Mouse (Mus musculus): Measurements from ENCODE around the gene Mta3.

The Mta3 gene

GRCm38 (mm10) chr17:83808476-83809098, 102.6 kb downstream of the Mta3 start:
- no peak for DNase-seq (ENCODE audit: low spot score in 2 of 2)

GRCm38 (mm10) chr17:83809197-83809829, 103.3 kb downstream of the Mta3 start:
- no peak for DNase-seq (ENCODE audit: low spot score in 2 of 2)

- no peak for DNase-seq (ENCODE audit: low spot score in 2 of 2)
Observed at GRCm38 (mm10) chr17:83810285-83810684, 104.3 kb downstream of the Mta3 start.

- no peak for DNase-seq (ENCODE audit: low spot score in 2 of 2)
Observed at GRCm38 (mm10) chr17:83812200-83812944, 106.4 kb downstream of the Mta3 start.

- DNase-seq (ENCODE audit: low spot score in 2 of 2) = no peak
Observed at GRCm38 (mm10) chr17:83813050-83813449, 107.1 kb downstream of the Mta3 start.

GRCm38 (mm10) chr17:83816996-83817395, 111.0 kb downstream of the Mta3 start:
- no peak for DNase-seq (ENCODE audit: low spot score in 2 of 2)

- DNase-seq (ENCODE audit: low spot score in 2 of 2) = no peak
Observed at GRCm38 (mm10) chr17:83819503-83819902, 113.5 kb downstream of the Mta3 start.

- DNase-seq (ENCODE audit: low spot score in 2 of 2) = no peak
Observed at GRCm38 (mm10) chr17:83820701-83821100, 114.7 kb downstream of the Mta3 start.

GRCm38 (mm10) chr17:83821876-83822275, 115.9 kb downstream of the Mta3 start:
- no peak for DNase-seq (ENCODE audit: low spot score in 2 of 2)

- DNase-seq (ENCODE audit: low spot score in 2 of 2) = no peak
Observed at GRCm38 (mm10) chr17:83823835-83824234, 117.9 kb downstream of the Mta3 start.

- no peak for DNase-seq (ENCODE audit: low spot score in 2 of 2)
Observed at GRCm38 (mm10) chr17:83829356-83829755, 123.4 kb downstream of the Mta3 start.

GRCm38 (mm10) chr17:83830616-83831292, 124.8 kb downstream of the Mta3 start:
- DNase-seq (ENCODE audit: low spot score in 2 of 2) = peak in 1 of 2 experiments; percentile 32

GRCm38 (mm10) chr17:83834120-83834519, 128.2 kb downstream of the Mta3 start:
- no peak for DNase-seq (ENCODE audit: low spot score in 2 of 2)

- DNase-seq (ENCODE audit: low spot score in 2 of 2) = no peak
Observed at GRCm38 (mm10) chr17:83836048-83836447, 130.1 kb downstream of the Mta3 start.

- DNase-seq (ENCODE audit: low spot score in 2 of 2) = no peak
Observed at GRCm38 (mm10) chr17:83837659-83838190, 131.8 kb downstream of the Mta3 start.

GRCm38 (mm10) chr17:83839132-83839531, 133.2 kb downstream of the Mta3 start:
- DNase-seq (ENCODE audit: low spot score in 2 of 2) = no peak

- DNase-seq (ENCODE audit: low spot score in 2 of 2) = no peak
Observed at GRCm38 (mm10) chr17:83841011-83841410, 135.0 kb downstream of the Mta3 start.

GRCm38 (mm10) chr17:83843780-83844179, 137.8 kb downstream of the Mta3 start:
- no peak for DNase-seq (ENCODE audit: low spot score in 2 of 2)

GRCm38 (mm10) chr17:83845538-83845937, 139.6 kb downstream of the Mta3 start:
- no peak for DNase-seq (ENCODE audit: low spot score in 2 of 2)

GRCm38 (mm10) chr17:83846301-83847021, 140.5 kb downstream of the Mta3 start:
- DNase-seq (ENCODE audit: low spot score in 2 of 2) = peak in 1 of 2 experiments; percentile 52

GRCm38 (mm10) chr17:83847100-83847499, 141.1 kb downstream of the Mta3 start:
- no peak for DNase-seq (ENCODE audit: low spot score in 2 of 2)

All from spleen, postnatal 14 days (tissue).